Mouse (Mus musculus): ENCODE measurements around the gene 4930556J24Rik.

GRCm38 (mm10) chr11:3964416-3965172 lies 12.0 kb downstream of the 4930556J24Rik start:
- no peak for TF ChIP-seq CTCF (IDR thresholded peaks at IDR 0.05; ENCODE audit: low read depth, low read length)
- TF ChIP-seq GATA1 (IDR thresholded peaks at IDR 0.05; ENCODE audit: borderline replicate concordance, low read length): no peak

Data from G1E (cell line).